Mouse (Mus musculus): ENCODE measurements around the gene Gigyf1. TPM values are rescaled to one million over a fixed set of nuclear protein-coding genes. Genes with fewer than 3 reads are reported as not detected.

Gene Gigyf1
- total RNA-seq (2021) (10 to 100 TPM; 25.4 to 31.0 TPM), polyA plus RNA-seq (2012; rRNA removed) (37.1 and 38.0 TPM in 2 replicates)
- long read RNA-seq, partial matches to known transcripts, result 0 of 11 reads
- long read RNA-seq, other reads (novel, unspliced or antisense), result 11 of 11 reads

- DNase-seq, result peak; percentile 53
Observed at GRCm38 (mm10) chr5:137518436-137518835, at the start of gene Gigyf1. Gigyf1 (plus strand) TSS chr5:137518548.

- DNase-seq, result no peak
Observed at GRCm38 (mm10) chr5:137472252-137472904, 46.0 kb upstream of the Gigyf1 start.

GRCm38 (mm10) chr5:137474351-137474750, 44.0 kb upstream of the Gigyf1 start:
- DNase-seq, result no peak

GRCm38 (mm10) chr5:137476964-137477363, 41.4 kb upstream of the Gigyf1 start, which contains the start of gene Zan:
Zan (minus strand) TSS chr5:137477064.
- DNase-seq, result no peak

- DNase-seq, result peak; percentile 76
Observed at GRCm38 (mm10) chr5:137481138-137481537, 37.2 kb upstream of the Gigyf1 start.

GRCm38 (mm10) chr5:137481897-137482296, 36.5 kb upstream of the Gigyf1 start:
- peak; percentile 61 for DNase-seq

- DNase-seq, result no peak
Observed at GRCm38 (mm10) chr5:137485071-137485850, 33.1 kb upstream of the Gigyf1 start.

GRCm38 (mm10) chr5:137485851-137486155, 32.5 kb upstream of the Gigyf1 start:
- no peak for DNase-seq

GRCm38 (mm10) chr5:137487616-137488015, 30.7 kb upstream of the Gigyf1 start:
- DNase-seq, result no peak

GRCm38 (mm10) chr5:137491559-137491958, 26.8 kb upstream of the Gigyf1 start:
- DNase-seq, result no peak

GRCm38 (mm10) chr5:137493831-137494230, 24.5 kb upstream of the Gigyf1 start:
- DNase-seq, result no peak

- no peak for DNase-seq
Observed at GRCm38 (mm10) chr5:137500186-137500585, 18.2 kb upstream of the Gigyf1 start.

GRCm38 (mm10) chr5:137501709-137502666, 16.4 kb upstream of the Gigyf1 start, which contains the start of gene Pop7:
Pop7 (minus strand) TSS chr5:137502518.
- DNase-seq, result peak; percentile 100

GRCm38 (mm10) chr5:137502667-137503110, 15.7 kb upstream of the Gigyf1 start:
- no peak for DNase-seq

- DNase-seq, result peak; percentile 51
Observed at GRCm38 (mm10) chr5:137504041-137504440, 14.3 kb upstream of the Gigyf1 start.

- peak; percentile 91 for DNase-seq
Observed at GRCm38 (mm10) chr5:137510014-137510501, 8.3 kb upstream of the Gigyf1 start.

- no peak for DNase-seq
Observed at GRCm38 (mm10) chr5:137510573-137511390, 7.6 kb upstream of the Gigyf1 start.

- DNase-seq, result no peak
Observed at GRCm38 (mm10) chr5:137511706-137512105, 6.6 kb upstream of the Gigyf1 start.

- DNase-seq, result no peak
Observed at GRCm38 (mm10) chr5:137512847-137513794, 5.2 kb upstream of the Gigyf1 start.

Measured in adrenal gland, adult 2 months (tissue).